Comparison of ENCODE assay signal across 8 mouse cellular contexts in genomic region chr9:103134450-103135030, GRCm38 (mm10). TPM values are rescaled to one million over a fixed set of nuclear protein-coding genes. Genes with fewer than 3 reads are reported as not detected.
DNase-seq lines count a peak whose midpoint lies in the region; ATAC-seq and TF ChIP-seq lines count a peak whose summit lies in the region.
"Had no signal": no experiment of that assay in that cellular context is flagged by ENCODE, and none has a peak within 500 bp of the region (broad histone marks: within the 10 kb centered on the region; RNA-seq: fewer than 3 reads in every experiment).

No protein-coding gene starts in this region.

- TF ChIP-seq POLR2A in olfactory bulb, adult 2 months (IDR thresholded peaks at IDR 0.05; ENCODE audit: insufficient read depth, low read depth, low read length), result no peak

- H3K27me3 ChIP-seq in hindbrain, embryonic 15.5 days, result no peaks in the 10 kb centered on the region

- no peak overlapping the region for H3K4me3 ChIP-seq in brown adipose tissue, adult 24 weeks (ENCODE audit: insufficient read depth, low read depth, low read length)
- H3K4me3 ChIP-seq in hindbrain, embryonic 15.5 days, result no peak overlapping the region
- no peak overlapping the region for H3K4me3 ChIP-seq in olfactory bulb, adult 2 months (ENCODE audit: insufficient read depth, low read depth, low read length)

- H3K27ac ChIP-seq in brown adipose tissue, adult 24 weeks (replicated peaks; ENCODE audit: low read depth, low read length), result peak overlapping the region; percentile 28
- peak overlapping the region; percentile 66 for H3K27ac ChIP-seq in hindbrain, embryonic 15.5 days (replicated peaks)
- peak overlapping the region; percentile 31; the same call in 1 of the 2 replicates for H3K27ac ChIP-seq in olfactory bulb, adult 2 months (ENCODE audit: insufficient read depth, low read depth, low read length)

- H3K4me2 ChIP-seq in hindbrain, embryonic 15.5 days, result no peak overlapping the region

- peaks cover 25% of the 10 kb centered on the region for H3K4me1 ChIP-seq in brown adipose tissue, adult 24 weeks (ENCODE audit: control insufficient read depth, insufficient read depth, insufficient read length, low read length)
- H3K4me1 ChIP-seq in hindbrain, embryonic 15.5 days (replicated peaks), result peaks cover 60% of the 10 kb centered on the region
- peaks cover 60% of the 10 kb centered on the region for H3K4me1 ChIP-seq in olfactory bulb, adult 2 months (ENCODE audit: control insufficient read depth, insufficient read depth, low read length)

- WGBS in hindbrain, embryonic 15.5 days, result 61% methylated on average over 9 of the region's 9 CpGs
- 39% methylated on average over 9 of the region's 9 CpGs for WGBS in olfactory bulb, adult 2 months

- H3K9ac ChIP-seq in hindbrain, embryonic 15.5 days, result 0 out of 2 replicates have a peak overlapping the region, but pooled peaks have one; percentile 0

- DNase-seq in left cerebral cortex, adult 9 months (ENCODE audit: low spot score in 2 of 2), result peak; percentile 52 to 73
- no peak for DNase-seq in left cerebral cortex, adult 11 months (ENCODE audit: low spot score)
- no peak for DNase-seq in ovary, postnatal 36 days (ENCODE audit: low spot score)
- DNase-seq in c-Kit-positive CD71-positive TER-119-positive erythroid progenitor cells, embryonic 14.5 days (ENCODE audit: low spot score), result no peak
- DNase-seq: heart, postnatal 36 days had no signal

- TF ChIP-seq CTCF in olfactory bulb, adult 2 months (IDR thresholded peaks at IDR 0.05; ENCODE audit: insufficient read depth, low read depth, low read length), result no peak

- no peaks in the 10 kb centered on the region for H3K9me3 ChIP-seq in hindbrain, embryonic 15.5 days

- peak; percentile 15; the same call in 1 of the 2 replicates for ATAC-seq in hindbrain, embryonic 15.5 days (ENCODE audit: low FRiP score, low read depth)

- H3K36me3 ChIP-seq in hindbrain, embryonic 15.5 days, result no peaks in the 10 kb centered on the region

RNA-seq across cellular contexts. Expression of gene Rab6b, which starts 23.0 kb away (rescaled TPM):
- 26.8 and 33.8 TPM in 2 replicates for polyA plus RNA-seq in brown adipose tissue, adult 24 weeks (2012; ENCODE audit: insufficient read depth, insufficient read length, missing spikeins)
- polyA plus RNA-seq in hindbrain, embryonic 15.5 days (2015; fragmentation: Nextera tagmentation; extraction: Ambion mirVana), result 111 and 126 TPM in 2 replicates
- polyA plus RNA-seq in olfactory bulb, adult 2 months (2012; ENCODE audit: insufficient read depth, insufficient read length, low replicate concordance, missing spikeins), result 122 and 448 TPM in 2 replicates

Comparison
In these comparisons a context has a peak if more than half of its experiments do, and no peak if none do; other contexts are left out.
1. DNase-seq: peak in left cerebral cortex, adult 9 months (2 of 2); none in left cerebral cortex, adult 11 months (single experiment), ovary, postnatal 36 days (single experiment) and c-Kit-positive CD71-positive TER-119-positive erythroid progenitor cells, embryonic 14.5 days (single experiment).
2. Peak in every context shown above with its lines, with median percentiles within 50 percentile points of each other: H3K27ac ChIP-seq.